Mouse (Mus musculus): ENCODE measurements around the gene Pik3r2.

Pik3r2 gene

GRCm38 (mm10) chr8:70801830-70802229, 25.3 kb upstream of the Pik3r2 start:
- no peak for DNase-seq (ENCODE audit: low read depth, low spot score)

- DNase-seq (ENCODE audit: low read depth, low spot score), result no peak
These were observed 24.6 kb upstream of the Pik3r2 start for GRCm38 (mm10) chr8:70801156-70801555.

- no peak for DNase-seq (ENCODE audit: low read depth, low spot score)
These were observed 24.1 kb upstream of the Pik3r2 start for GRCm38 (mm10) chr8:70800648-70801047.

DNA sequence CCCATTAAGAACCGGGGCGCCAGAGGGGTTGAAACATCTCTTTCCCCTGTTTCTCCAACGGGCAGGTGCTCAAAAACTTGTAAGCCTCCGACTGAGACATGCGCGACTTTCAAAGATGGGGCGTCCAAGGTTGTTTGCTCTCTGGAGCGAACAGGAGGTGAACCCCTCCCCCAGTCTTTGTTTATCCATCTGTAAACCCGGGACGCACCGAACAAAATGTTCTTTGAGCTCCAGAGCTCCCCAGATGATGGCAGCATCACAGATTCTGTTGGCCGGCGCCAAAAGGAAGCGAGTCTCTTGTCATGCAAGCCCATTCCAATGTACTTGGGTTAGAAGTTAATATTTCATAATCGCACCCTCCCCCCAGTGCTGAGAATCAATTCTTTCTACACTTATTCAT, 21.8 kb upstream of the Pik3r2 start:
- no peak for DNase-seq (ENCODE audit: low read depth, low spot score)

GRCm38 (mm10) chr8:70797081-70798070, 20.9 kb upstream of the Pik3r2 start:
- DNase-seq (ENCODE audit: low read depth, low spot score), result peak; percentile 74

GRCm38 (mm10) chr8:70796403-70797080, 20.0 kb upstream of the Pik3r2 start:
- no peak for DNase-seq (ENCODE audit: low read depth, low spot score)

- DNase-seq (ENCODE audit: low read depth, low spot score), result no peak
These were observed 18.9 kb upstream of the Pik3r2 start for GRCm38 (mm10) chr8:70795370-70795769.

DNA sequence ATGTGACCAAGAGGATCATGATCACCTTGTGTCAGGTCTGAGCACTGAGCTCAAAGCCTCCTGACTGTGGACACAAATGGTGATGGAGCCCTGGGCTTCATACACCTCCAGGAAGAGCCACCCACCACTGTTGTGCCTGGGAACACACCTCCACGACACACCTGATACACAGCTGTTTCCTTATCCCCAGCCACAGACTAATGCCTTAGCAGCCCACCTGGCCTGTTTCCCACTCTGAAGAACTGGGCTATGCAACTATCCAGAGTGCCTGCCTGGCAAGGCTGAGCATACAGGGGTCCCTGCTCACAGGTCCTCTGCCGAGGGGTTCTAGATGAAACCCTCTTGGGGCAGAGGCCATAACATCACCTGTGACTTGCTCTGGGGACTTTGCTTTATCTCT, 17.7 kb upstream of the Pik3r2 start:
- no peak for DNase-seq (ENCODE audit: low read depth, low spot score)

DNA sequence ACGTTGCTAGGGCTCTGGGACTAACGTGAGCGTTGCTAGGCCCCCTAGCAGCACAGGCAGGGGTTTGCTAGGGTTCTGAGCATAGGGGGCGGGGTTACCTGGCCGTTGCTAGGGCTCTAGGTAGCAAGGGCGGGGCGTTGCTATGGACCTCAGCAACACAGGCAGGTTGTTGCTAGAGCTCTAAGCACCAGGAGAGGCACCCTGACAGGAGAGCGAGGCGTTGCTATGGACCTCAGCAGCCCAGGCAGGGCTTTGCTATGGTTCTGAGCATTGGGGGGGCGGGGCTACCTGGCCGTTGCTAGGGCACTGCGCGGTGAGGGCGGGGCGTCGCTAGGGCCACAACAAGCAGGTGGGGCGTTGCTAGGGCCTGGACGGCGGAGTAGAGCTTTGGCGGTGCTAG, 16.2 kb upstream of the Pik3r2 start:
- peak; percentile 43 for DNase-seq (ENCODE audit: low read depth, low spot score)

GRCm38 (mm10) chr8:70791975-70792691, 15.6 kb upstream of the Pik3r2 start:
- peak; percentile 87 for DNase-seq (ENCODE audit: low read depth, low spot score)

- DNase-seq (ENCODE audit: low read depth, low spot score), result no peak
These were observed 14.8 kb upstream of the Pik3r2 start for GRCm38 (mm10) chr8:70791294-70791701.

GRCm38 (mm10) chr8:70790846-70791245, 14.3 kb upstream of the Pik3r2 start:
- DNase-seq (ENCODE audit: low read depth, low spot score), result no peak

GRCm38 (mm10) chr8:70789046-70789445, 12.5 kb upstream of the Pik3r2 start:
- DNase-seq (ENCODE audit: low read depth, low spot score), result no peak

DNA sequence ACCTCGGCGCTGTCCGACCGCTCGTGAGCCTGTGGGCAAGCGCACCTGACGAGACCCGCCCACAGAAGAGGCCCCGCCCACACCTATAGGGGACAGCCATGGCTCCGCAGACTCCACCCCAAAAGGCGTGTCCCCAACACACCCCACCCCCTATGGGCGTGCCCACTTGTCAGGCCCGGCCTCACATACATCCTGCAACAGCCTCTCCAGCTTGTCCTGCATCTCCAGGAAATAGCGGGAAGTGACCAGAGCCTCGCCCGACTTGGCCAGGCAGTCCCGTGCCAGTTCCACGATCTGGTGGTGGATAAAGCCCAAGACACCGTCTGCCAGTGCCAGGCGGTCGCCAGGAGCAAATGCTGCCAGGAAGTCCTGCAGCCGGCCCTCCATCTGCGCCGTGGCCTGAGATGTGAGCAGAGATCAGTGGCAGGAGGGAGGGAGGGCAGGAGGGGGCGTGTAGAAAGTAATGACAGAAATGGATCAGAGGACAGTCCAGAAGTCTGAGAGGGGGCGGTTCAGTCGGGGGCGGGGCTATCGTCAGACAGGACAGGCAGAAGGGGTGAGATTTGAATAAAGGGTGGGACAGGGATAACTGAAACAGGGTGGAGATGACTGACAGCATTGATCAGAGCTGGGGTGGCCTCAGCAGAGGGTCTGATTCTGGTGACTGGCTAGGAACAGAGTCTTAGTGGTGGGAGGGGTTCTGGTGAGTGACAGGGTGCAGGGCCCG, 11.6 kb upstream of the Pik3r2 start:
- DNase-seq (ENCODE audit: low read depth, low spot score), result no peak

GRCm38 (mm10) chr8:70787051-70787445, 10.5 kb upstream of the Pik3r2 start:
- DNase-seq (ENCODE audit: low read depth, low spot score), result no peak

- DNase-seq (ENCODE audit: low read depth, low spot score), result no peak
These were observed 10.0 kb upstream of the Pik3r2 start for GRCm38 (mm10) chr8:70786291-70787050.

- DNase-seq (ENCODE audit: low read depth, low spot score), result no peak
These were observed 3.6 kb upstream of the Pik3r2 start for GRCm38 (mm10) chr8:70780093-70780492.

DNA sequence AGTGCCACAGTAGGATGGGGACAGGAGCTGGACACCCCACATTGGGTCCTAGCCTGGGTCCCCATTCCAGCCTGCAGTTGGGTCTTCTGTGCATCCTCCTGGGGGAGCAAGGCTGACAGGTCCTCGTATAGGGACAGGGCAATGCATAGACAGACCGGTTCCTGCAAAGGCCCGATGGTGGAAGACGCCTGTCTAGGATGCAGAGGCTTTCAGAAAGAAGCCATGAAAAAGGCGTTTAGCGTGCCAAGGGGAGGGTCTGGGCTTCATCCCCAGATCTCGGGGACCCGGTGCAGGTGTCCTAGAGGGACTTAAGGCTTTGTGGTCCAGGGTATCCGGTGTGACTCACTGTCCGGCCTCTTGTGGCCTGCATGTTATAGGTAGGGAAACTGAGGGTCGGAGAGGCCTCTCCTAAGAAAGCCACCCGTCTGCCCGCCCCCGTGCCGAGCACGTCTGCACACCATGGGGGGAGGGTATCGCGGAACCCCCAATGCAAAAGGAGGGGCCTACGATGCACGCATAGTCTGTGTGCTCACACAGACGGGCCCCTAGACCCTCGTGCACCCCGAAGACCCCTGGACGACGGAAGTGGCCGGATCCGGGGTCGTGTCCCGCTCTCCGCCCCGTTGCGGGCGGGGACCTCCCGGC, 540 bp downstream of the Pik3r2 start:
- no peak for DNase-seq (ENCODE audit: low read depth, low spot score)

DNA sequence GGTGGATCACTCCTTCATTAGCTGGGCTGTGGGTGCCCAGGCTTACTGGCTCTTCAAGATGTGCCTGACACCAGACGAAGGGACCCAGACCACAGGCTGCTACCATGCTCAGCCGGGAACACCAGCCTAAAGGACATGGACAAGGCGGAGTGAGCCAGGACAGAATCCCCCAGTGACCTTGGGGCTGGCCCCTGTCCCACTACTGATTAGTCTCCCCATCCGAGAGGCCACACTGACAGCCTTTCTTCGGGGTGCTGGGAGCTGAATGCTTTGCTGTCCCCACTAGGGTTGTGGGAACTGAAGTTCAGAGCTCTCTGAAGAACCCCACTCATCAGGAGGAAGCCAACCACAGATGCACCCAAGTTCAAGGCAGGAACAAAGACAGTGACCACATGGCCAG, 1.3 kb downstream of the Pik3r2 start:
- DNase-seq (ENCODE audit: low read depth, low spot score), result no peak

GRCm38 (mm10) chr8:70774740-70775139, 1.8 kb downstream of the Pik3r2 start:
- DNase-seq (ENCODE audit: low read depth, low spot score), result no peak

Measured in skeletal muscle tissue, adult 2 months (tissue).